Mouse (Mus musculus) WW6 (cell line): ENCODE measurements around the gene Cacna1g.
"Not testable (repeated sequence)": the region's sequence is repeated elsewhere in the genome, so short reads cannot be mapped to it uniquely, and the experiment has no call there.

Source experiments
- DNase-seq: peaks from one replicate; pipeline ENCODE4 v3.0.0-alpha.2; 2013; ENCODE audit warnings: low read depth, low spot score

Gene Cacna1g

DNA sequence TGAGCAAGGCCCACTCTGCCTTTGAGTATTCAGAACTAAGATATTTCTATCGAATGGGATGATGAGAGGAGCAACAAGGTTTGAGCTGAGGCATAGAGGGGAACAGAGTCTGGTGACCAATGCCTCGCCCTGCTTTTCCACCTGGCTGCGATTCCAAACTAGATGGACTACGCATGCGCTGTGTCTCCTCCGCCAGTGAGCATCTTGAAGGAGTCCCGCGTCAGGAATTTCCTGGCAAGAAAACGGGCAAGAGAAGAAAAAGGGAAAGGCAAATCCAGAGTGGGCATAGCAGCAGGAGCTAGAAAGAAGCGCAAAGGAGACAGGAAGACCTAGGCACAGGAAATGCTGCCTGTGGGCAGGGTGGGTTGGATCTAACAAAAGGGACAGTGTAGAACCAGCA is 70.2 kb downstream of the Cacna1g start:
- no peak for DNase-seq

DNA sequence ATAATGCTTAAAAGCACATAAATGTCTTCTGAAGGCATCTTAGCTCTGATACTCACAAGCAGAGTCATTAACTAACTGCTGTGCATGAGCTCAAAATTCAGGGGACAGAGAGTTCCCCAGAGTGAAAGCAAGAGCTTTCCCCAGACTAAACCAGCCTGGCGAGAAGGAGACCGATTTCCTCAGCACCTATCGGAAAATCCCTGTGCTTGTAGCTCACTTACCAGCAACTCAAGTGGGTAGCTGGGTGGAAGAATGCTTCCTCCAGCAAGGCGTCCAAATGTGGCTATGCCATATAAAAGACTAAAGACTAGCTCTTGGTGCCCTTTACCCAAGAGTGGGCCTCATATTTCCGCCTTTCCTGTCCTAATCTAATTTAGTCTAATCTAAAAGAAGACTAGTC is 71.3 kb downstream of the Cacna1g start:
- no peak for DNase-seq

DNA sequence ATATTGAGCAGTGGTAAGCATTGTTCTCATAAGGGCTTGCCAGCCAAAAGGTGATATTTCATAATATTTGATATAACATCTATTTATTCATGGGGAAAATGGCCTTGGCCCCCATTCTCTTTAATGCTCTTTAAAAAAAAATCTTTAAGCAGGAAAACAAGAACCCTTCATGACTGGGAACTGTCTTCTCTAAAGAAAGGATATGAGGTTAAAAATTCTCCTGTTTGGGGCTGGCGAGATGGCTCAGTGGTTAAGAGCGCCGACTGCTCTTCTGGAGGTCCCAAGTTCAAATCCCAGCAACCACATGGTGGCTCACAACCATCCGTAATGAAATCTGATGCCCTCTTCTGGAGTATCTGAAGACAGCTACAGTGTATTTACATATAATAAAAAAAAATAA is 72.0 kb downstream of the Cacna1g start:
- not testable (repeated sequence) for DNase-seq

DNA sequence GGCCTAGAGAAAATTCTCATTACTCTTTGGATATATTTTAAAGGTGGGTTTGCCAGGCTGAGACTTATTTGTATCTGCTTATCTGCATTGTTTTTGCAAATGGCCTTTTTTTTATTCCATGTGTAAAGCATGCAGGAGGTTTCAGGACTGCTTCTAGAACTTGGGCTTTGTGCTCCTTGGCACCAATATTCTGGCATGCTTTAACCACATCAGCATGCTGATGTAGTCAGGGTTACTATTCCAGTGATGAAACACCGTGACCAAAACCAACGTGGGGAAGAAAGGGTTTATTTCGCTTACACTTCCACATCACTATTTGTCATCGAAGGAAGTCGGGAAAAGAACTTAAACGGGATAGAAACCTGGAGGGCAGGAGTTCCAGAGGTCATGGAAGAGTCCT is 73.0 kb downstream of the Cacna1g start:
- DNase-seq, result no peak

DNA sequence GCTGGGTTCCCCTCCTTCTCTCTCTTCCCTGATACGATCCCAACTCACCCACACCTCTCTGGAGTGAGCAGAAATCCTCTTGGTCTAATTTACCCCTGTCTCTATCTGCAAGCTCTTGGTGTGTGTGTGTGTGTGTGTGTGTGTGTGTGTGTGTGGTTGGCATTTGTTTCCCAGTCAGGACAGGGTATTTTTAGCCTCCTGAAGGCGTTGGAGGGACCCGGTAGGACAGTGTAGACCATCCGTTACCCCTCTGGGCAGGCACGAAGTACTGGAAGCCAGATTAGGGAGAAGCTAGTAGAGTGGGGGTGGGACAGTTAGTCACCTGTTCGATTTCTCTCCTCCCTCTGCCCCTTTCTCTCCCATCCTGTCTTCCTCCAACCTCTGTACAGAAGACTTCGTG is 79.9 kb downstream of the Cacna1g start:
- no peak for DNase-seq

DNA sequence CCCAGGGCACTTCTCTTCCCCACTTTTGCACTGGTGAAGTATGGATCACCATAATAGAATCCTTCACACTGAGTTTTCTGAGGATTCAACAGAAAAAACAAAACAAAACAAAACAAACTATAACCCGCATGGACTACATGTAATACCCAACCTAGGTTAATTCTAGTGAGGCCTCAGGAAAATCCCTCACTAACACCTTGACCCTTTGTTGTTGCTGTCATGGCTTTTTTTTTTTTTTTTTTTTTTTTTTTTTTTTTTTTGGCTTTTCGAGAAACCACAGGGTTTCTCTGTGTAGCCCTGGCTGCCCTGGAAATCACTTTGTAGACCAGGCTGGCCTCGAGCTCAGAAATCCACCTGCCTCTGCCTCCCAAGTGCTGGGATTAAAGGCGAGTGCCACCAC is 80.5 kb downstream of the Cacna1g start:
- DNase-seq, result not testable (repeated sequence)

DNA sequence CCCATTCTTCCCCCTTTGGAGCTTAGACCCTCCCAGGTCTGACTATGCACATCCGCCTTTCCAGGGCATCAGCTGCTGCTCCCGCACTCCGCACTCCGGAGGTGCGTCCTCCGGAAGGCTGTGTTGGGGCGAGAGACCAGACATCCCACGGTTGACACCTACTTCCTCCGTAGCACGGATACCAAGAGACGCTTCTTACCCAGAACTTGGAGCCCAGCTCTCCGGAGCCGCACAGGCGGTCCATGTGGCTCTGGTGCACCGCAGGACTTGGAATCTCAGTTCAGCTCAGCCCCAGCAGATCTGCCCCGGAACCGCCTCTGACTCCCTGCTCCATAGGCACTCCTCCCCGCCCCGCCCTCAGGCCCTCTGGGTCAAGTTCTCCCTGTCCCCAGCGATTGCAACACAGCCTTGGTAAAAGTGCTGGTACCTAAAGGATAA is 81.3 kb downstream of the Cacna1g start, which contains the start of gene Abcc3:
TSS of gene Abcc3 (minus strand) at position 326 of the 438 bp plus-strand sequence.
- peak; percentile 22 for DNase-seq

DNA sequence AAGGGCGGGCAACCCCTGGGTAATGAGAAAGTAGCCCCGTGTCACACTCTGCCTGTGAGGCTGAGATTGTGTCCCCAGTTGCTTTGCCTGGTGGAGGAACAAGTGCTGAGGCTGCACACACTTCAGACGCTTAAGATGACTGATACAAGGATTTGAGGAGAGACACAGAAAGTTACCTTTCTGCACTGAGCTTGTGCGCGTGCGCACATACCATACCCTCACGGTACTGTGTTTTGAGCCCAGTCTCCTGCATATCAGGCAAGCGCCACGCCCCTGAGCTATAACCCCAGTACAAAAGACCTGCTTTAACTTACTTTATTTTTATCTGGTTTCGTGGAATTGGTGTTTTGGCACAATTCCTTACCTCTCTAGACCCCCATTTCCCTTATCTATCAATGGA is 82.3 kb downstream of the Cacna1g start:
- DNase-seq, result no peak

DNA sequence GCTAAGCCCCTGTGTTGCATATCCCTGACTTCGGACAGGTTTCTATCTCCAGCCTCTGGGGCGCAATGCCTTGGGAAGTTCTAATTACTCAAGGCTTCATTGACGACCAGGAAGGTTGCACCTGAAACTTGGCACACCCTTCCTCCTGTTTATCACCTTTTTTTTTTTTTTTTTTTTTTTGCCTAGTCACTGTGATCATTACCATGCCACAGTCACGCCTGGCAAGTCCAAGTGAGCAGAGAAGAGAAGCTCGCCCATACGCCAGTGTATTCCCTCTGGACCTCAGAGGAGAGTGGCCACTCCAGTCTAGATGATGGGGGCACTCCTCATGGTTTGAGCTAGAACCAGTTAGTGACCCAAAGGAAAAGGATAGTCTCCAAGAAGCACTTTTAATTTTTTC is 83.2 kb downstream of the Cacna1g start:
- DNase-seq, result no peak

DNA sequence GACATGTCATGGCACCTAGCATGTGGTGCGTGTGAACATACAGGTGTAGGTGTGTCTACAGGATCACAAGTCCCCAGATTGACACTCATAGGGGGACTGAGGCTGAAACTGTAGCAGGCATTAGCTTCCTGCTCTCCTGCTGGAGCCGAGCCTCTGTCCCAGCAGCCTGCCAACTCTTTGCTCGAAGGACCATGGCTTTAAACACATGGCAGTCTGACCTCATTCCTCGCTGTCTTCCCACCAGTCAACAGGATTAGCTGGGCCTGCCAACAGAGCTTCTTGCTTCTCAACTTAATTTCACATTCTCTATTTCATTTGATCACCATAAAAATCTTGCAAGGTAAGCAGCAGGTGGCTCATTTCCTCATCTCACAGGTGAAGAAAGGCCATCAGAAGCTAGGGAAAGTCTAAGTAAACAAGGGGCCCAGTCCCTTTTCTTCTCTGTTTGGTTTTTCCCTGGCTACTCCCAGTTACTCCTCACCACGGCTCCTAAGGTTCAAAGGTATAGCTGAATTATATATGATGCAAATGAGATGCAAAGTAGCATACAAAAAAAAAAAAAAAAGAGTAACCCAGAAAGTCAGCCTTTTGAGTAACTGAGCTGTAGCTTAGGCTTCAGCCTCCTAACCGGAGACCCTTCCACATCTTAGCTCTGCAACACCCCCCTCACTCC is 84.1 kb downstream of the Cacna1g start:
- DNase-seq, result no peak

DNA sequence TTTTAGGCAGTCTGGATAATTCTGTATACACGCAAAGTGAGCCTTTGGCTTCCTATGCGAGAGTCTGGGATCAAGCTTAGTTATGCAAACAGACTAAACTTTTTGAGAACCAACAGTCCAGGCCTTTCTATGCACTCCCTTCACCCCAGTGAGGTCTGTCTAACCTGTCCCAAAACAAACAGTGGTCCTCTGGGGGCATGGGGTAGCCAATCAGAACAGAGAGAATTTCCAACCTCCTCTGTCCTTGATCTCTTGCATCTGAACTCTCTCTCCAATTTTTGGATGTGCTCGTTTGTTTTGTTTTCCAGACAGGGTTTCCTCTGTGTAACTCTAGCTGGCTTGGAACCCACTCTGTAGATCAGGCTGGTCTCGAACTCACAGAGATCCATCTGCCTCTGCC is 85.0 kb downstream of the Cacna1g start:
- no peak for DNase-seq

DNA sequence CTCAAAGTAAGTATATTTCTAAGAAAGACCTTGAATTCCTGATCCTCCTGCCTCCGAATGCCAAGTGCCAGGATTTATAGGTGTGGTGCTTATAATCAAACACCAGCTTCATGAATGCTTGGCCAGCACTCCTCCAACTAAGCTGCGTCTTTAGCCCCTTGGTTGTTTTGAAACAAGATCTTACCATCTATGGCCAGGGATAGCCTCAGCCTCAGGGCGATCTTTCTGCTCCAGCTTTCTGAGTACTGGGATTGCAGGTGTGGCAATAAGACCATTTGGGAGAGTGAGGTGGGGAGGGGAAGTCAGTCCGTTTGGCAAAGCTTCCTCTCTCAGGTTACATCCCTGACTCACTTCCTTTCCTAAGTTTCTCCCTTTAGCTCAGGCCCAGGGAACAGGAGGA is 86.2 kb downstream of the Cacna1g start:
- DNase-seq, result no peak

DNA sequence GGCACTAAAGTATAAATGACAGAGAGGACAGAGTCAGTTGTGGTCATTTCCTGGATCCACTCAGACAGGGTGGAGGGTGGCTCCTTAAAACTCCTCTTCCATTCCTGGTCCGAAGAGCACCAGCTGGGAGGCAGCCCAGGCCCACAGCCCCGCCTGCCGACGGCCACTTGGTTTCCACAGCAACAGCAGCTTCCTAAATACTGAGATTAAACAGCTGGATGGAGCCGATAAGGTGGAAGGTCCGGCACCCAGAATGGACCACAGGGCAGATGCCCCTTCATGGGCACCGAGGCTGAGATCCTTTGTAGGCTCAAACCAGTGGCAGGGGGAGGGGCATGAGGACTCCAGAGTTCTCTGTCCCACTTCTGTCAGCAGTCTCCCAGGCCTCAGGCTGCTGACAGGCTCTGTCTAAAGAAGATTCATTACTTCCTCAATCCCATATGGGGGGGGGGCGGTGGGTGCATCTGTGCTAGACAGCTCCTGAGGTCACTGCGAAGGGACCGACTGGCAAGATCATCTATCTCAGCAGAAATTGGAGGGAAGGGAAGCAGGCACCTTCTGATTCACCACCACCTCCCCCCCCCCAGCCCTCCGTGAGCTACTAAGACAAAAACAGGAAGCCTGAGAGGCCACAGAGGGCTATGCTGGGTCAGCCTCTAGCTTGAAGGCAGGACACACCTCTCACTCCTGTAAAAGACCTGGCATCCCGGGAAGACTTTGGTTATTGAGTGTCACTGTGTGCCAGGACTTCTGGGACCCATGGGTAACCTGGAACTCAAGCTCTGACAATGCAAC is 87.8 kb downstream of the Cacna1g start:
- no peak for DNase-seq

DNA sequence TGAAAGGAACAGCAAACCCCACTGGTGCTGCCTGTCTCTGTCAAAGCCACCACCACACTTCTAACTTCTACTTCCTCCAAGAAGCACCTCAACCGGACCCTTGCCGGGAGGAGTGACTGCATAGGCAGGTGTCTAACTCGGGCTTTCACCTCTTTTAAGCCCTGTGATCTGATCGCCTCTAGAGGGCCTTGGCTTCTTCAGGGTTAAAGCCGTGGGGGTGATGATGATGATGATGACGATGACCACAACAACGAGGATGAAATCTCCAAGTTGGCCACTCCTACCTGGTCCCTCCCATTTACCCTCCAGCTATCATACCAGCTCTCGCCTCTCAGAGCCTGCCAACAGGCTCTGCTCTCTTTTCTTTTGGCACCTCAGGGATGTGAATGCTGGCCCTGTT is 94.3 kb downstream of the Cacna1g start:
- no peak for DNase-seq

DNA sequence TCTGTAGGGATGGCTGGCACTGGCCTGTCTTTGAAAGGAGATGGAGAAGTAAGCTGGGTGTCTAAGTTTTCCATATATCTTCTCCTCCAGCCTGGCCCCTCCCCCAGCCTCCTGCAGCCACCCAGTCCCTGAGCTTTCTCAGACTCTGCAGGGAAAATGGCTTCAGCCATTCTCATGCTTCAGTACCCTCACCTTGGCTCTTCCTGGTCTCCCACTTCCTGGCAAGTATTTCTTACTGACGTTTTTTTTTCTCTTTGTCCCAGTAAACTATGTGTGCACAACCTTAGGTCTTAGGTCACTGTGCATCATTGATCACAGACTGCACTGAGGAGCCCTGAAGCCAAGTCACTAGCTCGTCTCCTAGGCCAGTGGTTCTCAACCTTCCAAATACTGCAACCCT is 94.9 kb downstream of the Cacna1g start:
- no peak for DNase-seq

DNA sequence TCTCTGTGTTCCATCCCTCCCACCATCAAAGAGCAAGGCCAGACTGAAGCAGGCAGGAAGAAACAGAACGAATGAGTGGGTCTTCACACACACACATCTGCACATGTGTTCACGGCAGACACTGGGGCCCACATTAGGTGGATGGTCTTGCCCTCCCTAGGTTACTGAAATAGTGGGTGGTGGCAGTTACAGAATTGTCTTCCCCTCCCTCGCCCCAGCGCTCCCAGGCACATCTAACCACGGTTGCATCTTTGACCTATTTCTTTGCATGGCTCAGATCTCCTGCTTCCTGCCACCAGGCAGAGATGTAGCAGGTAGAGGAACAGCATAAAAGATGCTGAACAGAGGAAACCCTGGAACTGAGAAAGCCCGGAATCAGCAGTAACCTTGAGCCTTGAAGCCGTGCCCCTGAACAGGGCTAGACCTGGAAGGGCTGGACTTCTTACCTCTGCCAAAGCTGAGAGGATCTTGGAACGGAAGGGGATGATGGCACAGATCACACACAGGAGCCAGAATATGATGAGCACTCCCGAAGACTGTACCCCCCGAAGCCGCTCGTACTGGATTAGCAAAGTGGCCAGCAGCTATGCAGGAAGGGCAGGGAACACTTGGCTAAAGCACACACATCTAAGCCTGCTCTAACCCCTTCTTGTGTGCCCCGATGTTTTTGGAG is 99.6 kb downstream of the Cacna1g start:
- DNase-seq, result no peak

DNA sequence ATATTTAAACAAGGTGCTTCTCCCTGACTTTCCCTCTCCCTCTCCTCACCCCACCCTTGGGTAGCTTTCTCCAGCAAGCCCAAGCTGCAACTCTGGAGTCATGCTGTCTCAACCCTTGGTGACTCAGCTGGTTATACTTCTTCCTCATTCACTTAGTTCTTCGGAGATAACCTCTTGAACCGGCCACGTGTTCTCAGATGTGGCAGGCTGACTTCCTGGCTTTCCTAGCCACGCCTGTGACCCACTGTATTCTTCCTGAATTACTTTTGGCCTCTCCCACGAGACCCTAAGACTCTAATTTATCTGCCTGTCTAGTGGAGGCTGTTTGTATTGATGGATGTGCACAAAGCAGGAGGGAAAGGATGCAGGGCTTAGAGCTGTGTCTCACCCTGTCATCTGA is 103.2 kb downstream of the Cacna1g start:
- DNase-seq, result no peak

DNA sequence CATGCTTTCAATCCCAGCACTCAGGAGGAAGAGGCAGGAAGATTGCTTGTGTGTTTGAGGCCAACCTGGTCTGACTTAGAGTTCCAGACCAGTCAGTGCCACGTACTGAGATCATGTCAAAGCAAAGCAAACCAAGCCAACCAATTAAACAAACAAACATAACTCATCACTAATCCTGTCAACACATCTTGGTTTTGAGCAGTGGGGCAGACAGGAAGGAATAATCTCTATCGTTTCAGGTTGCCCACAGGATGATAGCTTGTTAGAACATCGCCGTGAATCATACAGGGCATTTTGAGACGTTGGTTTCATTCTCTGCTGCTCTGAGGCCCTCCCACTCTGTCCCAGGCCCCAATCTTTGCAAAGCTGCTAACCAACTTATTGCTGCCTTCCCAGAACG is 104.0 kb downstream of the Cacna1g start:
- DNase-seq, result no peak

DNA sequence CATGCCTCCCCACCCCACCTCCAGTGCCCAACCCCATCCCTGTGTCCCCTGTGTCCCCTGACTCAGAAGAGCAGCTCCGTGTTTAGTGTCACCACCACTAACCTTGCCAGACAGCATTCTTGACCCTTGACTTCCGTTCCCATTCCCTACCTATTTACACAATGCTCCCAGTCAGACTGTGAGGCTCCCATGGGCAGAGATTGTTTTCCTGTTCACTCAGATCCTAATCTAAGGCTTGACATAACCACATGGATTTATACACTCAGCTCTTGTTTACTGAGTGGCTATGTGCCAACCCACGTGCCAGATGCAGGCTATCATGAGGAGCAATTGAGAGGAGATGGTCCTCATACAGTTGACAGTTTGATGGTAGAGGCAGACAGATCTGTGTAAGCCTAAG is 108.7 kb downstream of the Cacna1g start:
- DNase-seq, result no peak

DNA sequence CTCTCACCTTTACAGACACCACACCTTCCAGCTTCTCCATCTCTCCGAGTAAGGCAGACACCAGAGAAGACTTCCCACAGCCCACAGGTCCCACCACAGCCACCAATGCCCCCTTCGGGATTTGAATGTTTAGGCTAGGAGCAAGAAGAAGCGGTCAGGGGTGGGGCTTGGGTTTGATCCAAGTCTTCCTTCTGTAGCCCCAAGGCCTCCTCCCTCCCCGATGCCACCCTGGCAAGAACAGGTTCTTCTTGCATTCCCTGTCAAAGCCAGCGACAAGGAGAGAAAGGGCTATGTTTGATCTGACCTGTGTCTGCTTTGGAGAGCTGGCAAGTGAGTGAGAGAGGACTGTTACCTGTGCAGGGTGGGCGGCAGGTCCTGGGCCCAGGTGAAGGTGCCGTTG is 110.3 kb downstream of the Cacna1g start:
- no peak for DNase-seq

DNA sequence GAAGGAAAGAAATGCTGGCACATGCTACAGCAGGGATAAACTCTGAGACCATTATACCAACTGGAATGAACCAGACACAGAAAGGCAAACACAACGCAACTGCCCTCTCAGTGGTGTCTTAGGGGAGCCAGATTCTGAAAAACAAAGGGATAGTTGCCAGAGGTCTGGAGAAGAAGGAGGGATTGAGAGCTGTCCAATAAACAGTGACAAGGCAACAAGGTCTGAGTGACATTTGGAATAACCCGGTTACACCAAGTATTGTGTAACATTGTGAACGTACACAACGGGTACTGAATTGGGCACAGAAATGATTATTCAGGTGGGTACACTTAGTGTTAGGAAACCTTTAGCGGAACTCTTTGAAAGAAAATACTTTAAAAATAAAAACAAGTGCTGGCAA is 111.9 kb downstream of the Cacna1g start:
- DNase-seq, result no peak

DNA sequence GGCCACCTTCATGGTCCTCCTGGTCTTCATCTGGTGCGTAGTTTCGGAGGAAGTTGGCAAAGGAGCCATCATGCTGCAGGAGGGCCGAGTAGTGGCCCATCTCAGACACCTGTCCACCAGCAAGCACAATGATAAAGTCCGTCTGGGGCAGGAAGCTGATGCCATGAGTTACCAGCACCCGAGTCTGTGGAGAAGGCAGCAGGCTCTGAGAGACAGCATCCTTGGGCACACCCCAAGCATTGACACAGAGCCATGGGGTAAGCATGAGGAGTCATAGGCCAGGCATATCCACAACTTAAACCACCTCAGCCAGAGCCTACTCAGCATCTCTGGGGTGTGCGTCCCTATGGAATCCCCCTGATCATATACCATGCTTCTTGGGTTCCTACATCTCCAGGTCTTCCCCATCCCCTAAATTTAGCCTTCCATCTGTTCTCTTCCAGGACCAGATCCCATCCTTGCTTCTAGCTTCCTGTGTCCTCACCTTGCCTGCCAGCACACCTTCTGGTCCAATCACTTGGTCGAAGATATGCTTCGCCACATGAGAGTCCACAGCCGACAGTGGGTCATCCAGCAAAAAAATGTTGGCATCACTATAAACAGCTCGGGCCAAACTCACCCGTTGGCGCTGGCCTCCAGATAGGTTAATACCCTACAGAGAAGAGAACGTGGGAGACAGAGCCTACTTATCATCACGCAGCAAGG is 112.7 kb downstream of the Cacna1g start:
- DNase-seq, result no peak
